Mouse (Mus musculus) layer of hippocampus, adult 11-12 months (tissue): ENCODE measurements around the gene Il6ra.
"Not testable (repeated sequence)": the region's sequence is repeated elsewhere in the genome, so short reads cannot be mapped to it uniquely, and the experiment has no call there.

Source experiments
- DNase-seq: peaks from one replicate; pipeline ENCODE4 v3.0.0; 2022; ENCODE audit warnings: low spot score

Il6ra gene

GRCm38 (mm10) chr3:89875781-89876180, 37.2 kb downstream of the Il6ra start:
- DNase-seq = no peak

DNA sequence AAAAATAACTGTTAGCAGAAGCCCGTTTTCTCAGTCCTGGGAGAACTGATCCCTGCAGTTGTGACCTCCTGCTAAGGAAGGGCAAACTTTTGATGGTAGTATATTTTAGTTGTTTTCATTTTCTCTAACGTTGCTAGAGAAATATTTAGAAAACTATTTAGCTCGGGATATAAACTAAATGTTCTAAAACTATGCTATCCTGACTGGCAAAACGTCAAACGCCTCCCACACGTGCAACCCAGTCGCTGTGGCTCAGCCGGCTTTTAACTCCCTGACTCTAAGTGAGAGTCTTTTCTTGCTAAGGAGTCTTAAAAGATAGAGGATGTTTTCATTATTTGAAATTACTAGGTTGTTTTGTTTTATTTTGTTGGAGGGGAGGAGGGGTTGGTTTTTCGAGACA, 38.0 kb downstream of the Il6ra start:
- no peak for DNase-seq

GRCm38 (mm10) chr3:89874076-89874475, 38.9 kb downstream of the Il6ra start:
- DNase-seq = no peak

GRCm38 (mm10) chr3:89872684-89873083, 40.3 kb downstream of the Il6ra start:
- no peak for DNase-seq

DNA sequence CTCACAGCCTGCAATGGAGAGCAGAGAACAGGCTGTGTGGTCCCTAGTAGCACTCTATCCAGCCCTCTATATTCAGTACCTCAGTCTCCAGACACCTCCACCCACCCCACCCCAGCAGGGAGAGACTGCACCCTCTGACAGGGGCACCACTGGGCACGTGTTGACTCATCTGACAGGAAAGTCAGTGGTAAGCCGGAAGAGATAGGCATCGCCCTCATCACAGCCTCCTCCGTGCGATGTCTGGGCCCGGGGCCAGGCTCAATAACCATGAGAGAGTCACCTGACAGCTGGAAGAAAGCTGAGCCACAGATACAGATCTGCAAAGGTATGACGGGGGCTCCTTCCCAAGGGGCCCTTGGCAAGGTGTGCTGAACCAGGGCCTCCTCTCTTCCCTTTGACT, 40.8 kb downstream of the Il6ra start:
- no peak for DNase-seq

- no peak for DNase-seq
Observed at GRCm38 (mm10) chr3:89871339-89871914, 41.6 kb downstream of the Il6ra start.

DNA sequence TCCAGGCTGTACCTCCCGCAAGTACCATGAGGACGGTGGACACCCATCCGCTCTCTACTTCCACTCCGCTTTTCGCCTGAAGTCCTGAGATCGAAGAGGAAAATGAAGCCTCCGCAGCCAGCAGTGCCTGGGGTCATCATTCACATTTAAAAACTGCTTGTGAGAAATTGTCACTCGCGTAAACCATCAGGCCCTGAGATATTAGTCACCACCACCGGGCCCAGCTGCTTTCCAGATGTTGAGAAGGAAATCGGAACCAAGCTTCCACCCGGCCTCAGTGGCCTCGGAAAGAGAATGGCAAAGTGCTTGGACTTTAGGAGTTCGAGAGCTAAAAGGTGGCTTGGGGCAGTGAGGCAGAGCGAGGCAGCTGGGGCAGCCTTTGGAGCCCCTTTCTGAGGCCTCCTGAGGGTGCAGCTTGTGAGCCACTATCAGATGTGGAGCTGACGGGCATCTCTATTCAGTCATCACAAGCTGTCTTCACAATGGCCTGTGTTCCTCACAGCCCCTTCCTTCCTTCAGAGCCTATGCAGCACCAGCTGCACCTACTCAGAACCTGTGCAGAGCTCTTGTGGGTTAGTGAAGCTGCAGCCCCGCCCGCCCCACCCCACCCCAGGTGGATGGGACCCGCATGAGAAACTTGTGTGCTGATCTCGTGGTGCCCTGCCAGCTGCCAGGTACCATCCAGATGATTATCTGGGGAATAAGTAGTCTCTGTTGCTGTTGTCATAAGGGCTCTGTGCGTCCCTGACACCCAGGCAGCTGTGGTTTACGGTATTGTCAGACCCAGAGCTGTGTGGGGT, 42.3 kb downstream of the Il6ra start:
- DNase-seq = no peak

DNA sequence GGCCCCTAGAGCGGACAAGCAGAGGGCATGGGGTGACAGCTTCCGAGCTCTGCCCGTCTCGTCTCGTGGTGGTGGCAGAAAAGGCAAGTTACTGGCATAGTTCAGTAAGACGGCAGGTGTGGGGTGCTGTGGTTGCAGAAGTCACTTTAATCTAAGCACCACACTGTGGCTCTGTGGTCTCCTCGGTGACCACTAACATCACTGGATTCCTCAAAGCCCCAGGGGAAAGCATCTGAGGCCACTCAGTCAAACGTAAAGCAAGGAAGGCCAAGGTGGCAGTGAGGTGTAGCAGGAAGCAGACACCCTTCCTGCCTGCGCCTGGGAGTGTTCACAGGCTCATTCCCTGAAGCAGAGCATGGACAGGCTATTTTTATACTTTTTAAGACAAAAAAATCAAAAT, 43.4 kb downstream of the Il6ra start:
- no peak for DNase-seq

GRCm38 (mm10) chr3:89868956-89869355, 44.0 kb downstream of the Il6ra start:
- no peak for DNase-seq

DNA sequence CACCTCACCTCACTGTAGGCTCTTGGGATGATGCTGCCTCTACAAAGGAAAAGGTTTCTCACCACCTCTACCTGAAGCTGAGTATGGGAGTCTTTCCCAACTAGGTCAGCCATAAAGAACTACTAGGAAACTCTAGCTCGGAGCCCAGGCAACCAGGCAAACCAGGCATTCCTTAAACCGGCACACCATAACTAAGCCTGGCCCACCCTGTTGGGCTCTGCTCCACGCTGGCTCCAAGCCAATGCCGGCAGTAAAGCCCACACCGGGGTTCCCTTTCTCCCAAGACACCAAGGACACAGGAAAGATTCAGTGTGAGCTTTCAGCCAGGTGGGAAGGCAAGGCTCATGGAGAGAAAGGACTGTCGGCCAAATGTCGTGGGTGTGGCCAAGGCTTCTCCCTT, 44.6 kb downstream of the Il6ra start:
- no peak for DNase-seq

- no peak for DNase-seq
Observed at GRCm38 (mm10) chr3:89867651-89868050, 45.3 kb downstream of the Il6ra start.

GRCm38 (mm10) chr3:89865764-89866163, 47.2 kb downstream of the Il6ra start:
- DNase-seq = no peak

DNA sequence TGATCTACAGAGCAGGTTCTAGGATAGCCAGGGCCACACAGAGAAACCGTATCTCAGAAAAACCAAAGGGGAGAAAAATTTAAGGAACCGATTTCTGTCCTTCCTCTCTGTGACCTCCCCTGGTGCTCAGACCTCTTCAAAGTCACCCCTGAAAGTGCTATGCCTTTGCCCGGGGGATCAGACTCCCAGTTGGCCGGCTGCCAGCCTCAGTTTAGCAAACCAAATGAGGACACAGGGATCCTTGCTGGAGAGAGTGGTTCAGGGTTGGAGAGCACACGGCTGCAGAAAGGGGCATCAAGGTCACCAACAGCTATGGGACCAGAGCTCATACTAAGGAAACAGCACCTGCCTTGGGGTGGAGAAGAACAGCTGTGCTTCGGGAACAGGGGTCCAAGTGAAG, 48.0 kb downstream of the Il6ra start:
- no peak for DNase-seq

- no peak for DNase-seq
Observed at GRCm38 (mm10) chr3:89863716-89864509, 49.1 kb downstream of the Il6ra start.

DNA sequence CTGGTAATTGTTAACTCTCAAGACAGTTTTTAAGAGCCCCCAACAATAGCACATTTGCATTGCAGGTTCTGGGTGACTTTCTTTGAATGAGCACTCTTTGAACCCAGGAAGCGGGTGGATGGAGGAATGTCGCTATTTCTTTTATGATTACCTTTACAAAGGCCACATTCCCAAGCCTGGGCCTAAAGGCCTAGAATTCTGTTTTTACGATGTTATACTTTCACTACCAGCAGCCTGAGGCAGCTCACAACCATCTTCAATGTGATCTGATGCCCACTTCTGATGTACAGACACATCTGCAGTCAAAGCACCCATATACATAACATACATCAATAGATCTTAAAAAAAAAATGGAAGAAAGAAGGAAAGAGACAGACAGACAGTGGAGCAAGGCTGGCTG, 49.7 kb downstream of the Il6ra start:
- not testable (repeated sequence) for DNase-seq

DNA sequence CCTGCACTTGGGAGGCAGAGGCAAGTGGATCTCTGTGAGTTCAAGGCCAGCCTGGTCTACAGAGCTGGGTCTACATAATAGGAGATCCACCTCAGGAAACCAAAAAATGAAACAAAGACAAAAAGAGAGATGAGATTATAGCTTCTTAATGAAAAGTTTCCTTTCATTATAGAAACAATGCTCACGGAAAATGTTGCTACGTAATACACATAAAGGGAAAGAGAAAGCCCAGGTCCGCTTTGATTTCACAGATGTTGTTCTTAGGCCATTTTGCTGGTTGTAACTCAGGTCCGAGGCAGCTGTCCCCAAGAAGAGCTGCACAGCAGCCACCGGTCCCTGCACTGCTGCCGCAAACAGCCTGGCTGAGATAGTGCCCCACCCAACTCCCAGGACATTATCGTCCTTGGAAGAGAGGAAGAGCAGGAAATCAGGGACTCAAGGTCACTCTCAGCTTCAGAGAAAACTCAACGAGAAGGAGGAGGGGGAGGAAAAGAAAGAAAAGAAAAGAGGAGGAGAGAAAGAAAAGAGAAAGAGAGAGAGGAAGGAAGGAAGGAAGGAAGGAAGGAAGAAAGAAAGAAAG, 50.7 kb downstream of the Il6ra start:
- DNase-seq = no peak

GRCm38 (mm10) chr3:89861070-89861469, 51.9 kb downstream of the Il6ra start:
- peak; percentile 48 for DNase-seq

DNA sequence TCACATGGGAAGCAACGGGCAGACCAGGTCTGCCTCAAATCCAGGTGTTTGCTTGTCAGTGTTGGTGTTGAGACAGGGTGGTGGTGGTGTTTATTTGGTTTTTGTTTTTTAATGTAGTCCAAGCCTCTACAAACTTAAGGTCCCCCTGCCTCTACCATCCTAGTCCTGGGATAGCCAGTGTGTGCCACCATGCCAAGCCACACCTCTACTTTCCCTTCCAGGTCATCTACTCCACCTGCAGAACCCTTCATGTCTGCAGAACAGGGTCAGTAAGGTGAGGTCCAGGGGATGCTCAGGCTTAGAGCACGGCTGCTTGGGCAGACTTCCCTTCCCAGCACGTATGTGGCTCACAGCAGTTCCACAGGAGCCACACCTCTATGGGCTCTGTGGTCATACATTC, 52.7 kb downstream of the Il6ra start:
- no peak for DNase-seq

- no peak for DNase-seq
Observed at GRCm38 (mm10) chr3:89859936-89860335, 53.1 kb downstream of the Il6ra start.

DNA sequence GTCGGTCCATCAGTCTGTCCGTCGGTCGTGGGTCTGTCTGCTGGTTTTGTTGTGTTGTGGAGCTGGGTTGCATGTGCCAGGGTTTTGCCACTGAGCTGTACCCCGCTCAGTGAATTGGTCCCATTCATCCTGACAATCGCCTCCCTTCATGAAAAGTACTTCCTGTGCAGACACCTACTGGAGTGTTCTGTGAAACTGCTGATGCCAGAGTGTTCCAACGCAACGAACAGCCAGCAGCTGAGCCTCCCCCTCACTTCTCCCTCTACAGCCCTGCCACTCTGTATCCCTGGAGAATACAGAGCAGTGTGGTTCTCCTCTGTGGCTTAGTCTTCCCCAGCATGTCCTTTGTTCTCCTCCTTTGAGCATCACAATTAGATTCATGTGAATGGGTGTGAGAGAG, 54.1 kb downstream of the Il6ra start:
- DNase-seq = peak; percentile 76

DNA sequence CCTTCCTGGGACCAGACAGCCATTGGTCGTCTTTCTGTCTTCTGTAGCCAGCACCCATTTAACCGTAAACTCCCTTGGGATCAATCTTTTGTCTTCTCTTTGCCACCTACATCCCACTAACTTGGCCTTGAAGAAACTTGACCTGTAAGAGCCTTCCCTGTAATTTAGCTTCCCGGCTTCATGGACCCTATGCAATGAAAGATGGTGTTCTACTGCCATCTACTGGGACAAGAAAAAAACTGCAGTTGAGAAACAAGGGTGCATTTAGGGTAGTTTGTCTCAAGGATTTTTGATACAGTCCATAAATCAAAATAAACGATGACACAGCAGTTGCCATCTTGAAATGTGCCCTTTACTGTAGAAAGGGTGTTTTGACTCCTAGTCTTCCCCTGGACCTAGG, 54.9 kb downstream of the Il6ra start:
- no peak for DNase-seq

- DNase-seq = no peak
Observed at GRCm38 (mm10) chr3:89857353-89857752, 55.6 kb downstream of the Il6ra start.

- no peak for DNase-seq
Observed at GRCm38 (mm10) chr3:89853752-89854151, 59.2 kb downstream of the Il6ra start.
